Mouse (Mus musculus): Measurements from ENCODE around the gene Kdm1a. TPM values are rescaled to one million over a fixed set of nuclear protein-coding genes. Genes with fewer than 3 reads are reported as not detected.

Kdm1a gene
- polyA plus RNA-seq (2015; fragmentation: Nextera tagmentation; extraction: Ambion mirVana) = 16.4 and 16.5 TPM in 2 replicates

- no peaks in the 10 kb centered on the region for H3K9me3 ChIP-seq (ENCODE audit: control insufficient read depth)
- 0% methylated on average over 44 of the region's 45 CpGs for WGBS
- TF ChIP-seq CTCF (IDR thresholded peaks at IDR 0.05; ENCODE audit: low read depth) = peak; percentile 99
Observed at GRCm38 (mm10) chr4:136602568-136602967, at the start of gene Kdm1a. TSS of gene Kdm1a (minus strand) at chr4:136602723.

GRCm38 (mm10) chr4:136651882-136652527 lies 49.5 kb upstream of the Kdm1a start:
- Histone ChIP-seq H3K27me3 (replicated peaks; ENCODE audit: control insufficient read depth, insufficient read depth, low read length) (no peaks in the 10 kb centered on the region), H3K9me3 (ENCODE audit: control insufficient read depth) (no peaks in the 10 kb centered on the region), H3K9ac (ENCODE audit: low read depth, low read length) (no peak overlapping the region), H3K27ac (ENCODE audit: low read depth, low read length) (no peak overlapping the region), H3K4me2 (replicated peaks; ENCODE audit: low read depth) (no peak overlapping the region), H3K4me3 (ENCODE audit: low read depth, low read length) (no peak overlapping the region), H3K36me3 (ENCODE audit: control insufficient read depth, insufficient read depth) (peaks cover 18% of the 10 kb centered on the region; the same call in 1 of the 2 replicates), H3K4me1 (replicated peaks; ENCODE audit: control insufficient read depth, insufficient read depth, low read length) (no peaks in the 10 kb centered on the region)
- ATAC-seq = no peak
- no peak for TF ChIP-seq CTCF (IDR thresholded peaks at IDR 0.05; ENCODE audit: low read depth)
- WGBS = 80% methylated on average over 13 of the region's 13 CpGs

More at GRCm38 (mm10) chr4:136602568-136602967, at the start of gene Kdm1a:
- Histone ChIP-seq H3K4me2 (replicated peaks; ENCODE audit: low read depth) (peak within 1 kb of the TSS; percentile 66), H3K9ac (ENCODE audit: low read depth, low read length) (peak within 1 kb of the TSS; percentile 99), H3K4me3 (ENCODE audit: low read depth, low read length) (peak within 1 kb of the TSS; percentile 98), H3K27ac (ENCODE audit: low read depth, low read length) (peak within 1 kb of the TSS; percentile 94), H3K4me1 (replicated peaks; ENCODE audit: control insufficient read depth, insufficient read depth, low read length) (0 out of 2 replicates have a peak, but pooled peaks cover 5% of the 10 kb centered on the region), H3K36me3 (ENCODE audit: control insufficient read depth, insufficient read depth) (no peaks in the 10 kb centered on the region), H3K27me3 (replicated peaks; ENCODE audit: control insufficient read depth, insufficient read depth, low read length) (no peaks in the 10 kb centered on the region)
- ATAC-seq = peak; percentile 84

GRCm38 (mm10) chr4:136651357-136651811 lies 48.9 kb upstream of the Kdm1a start:
- peak; percentile 89 for TF ChIP-seq CTCF (IDR thresholded peaks at IDR 0.05; ENCODE audit: low read depth)
- Histone ChIP-seq H3K9ac (ENCODE audit: low read depth, low read length) (no peak overlapping the region), H3K27me3 (replicated peaks; ENCODE audit: control insufficient read depth, insufficient read depth, low read length) (no peaks in the 10 kb centered on the region), H3K36me3 (ENCODE audit: control insufficient read depth, insufficient read depth) (peaks cover 16% of the 10 kb centered on the region; the same call in 1 of the 2 replicates), H3K4me3 (ENCODE audit: low read depth, low read length) (no peak overlapping the region), H3K4me2 (replicated peaks; ENCODE audit: low read depth) (no peak overlapping the region), H3K9me3 (ENCODE audit: control insufficient read depth) (no peaks in the 10 kb centered on the region), H3K4me1 (replicated peaks; ENCODE audit: control insufficient read depth, insufficient read depth, low read length) (no peaks in the 10 kb centered on the region), H3K27ac (ENCODE audit: low read depth, low read length) (no peak overlapping the region)
- WGBS = 54% methylated on average over 3 of the region's 3 CpGs
- ATAC-seq = no peak

GRCm38 (mm10) chr4:136650261-136650660 lies 47.7 kb upstream of the Kdm1a start:
- Histone ChIP-seq H3K36me3 (ENCODE audit: control insufficient read depth, insufficient read depth) (peaks cover 8% of the 10 kb centered on the region; the same call in 1 of the 2 replicates), H3K27me3 (replicated peaks; ENCODE audit: control insufficient read depth, insufficient read depth, low read length) (no peaks in the 10 kb centered on the region), H3K9me3 (ENCODE audit: control insufficient read depth) (no peaks in the 10 kb centered on the region), H3K4me3 (ENCODE audit: low read depth, low read length) (no peak overlapping the region), H3K9ac (ENCODE audit: low read depth, low read length) (no peak overlapping the region), H3K4me1 (replicated peaks; ENCODE audit: control insufficient read depth, insufficient read depth, low read length) (no peaks in the 10 kb centered on the region), H3K4me2 (replicated peaks; ENCODE audit: low read depth) (no peak overlapping the region), H3K27ac (ENCODE audit: low read depth, low read length) (no peak overlapping the region)
- TF ChIP-seq CTCF (IDR thresholded peaks at IDR 0.05; ENCODE audit: low read depth) = no peak
- ATAC-seq = no peak
- WGBS = 90% methylated on average over 8 of the region's 8 CpGs

GRCm38 (mm10) chr4:136649480-136650196 lies 47.1 kb upstream of the Kdm1a start:
- H3K9me3 ChIP-seq (ENCODE audit: control insufficient read depth) = no peaks in the 10 kb centered on the region
- no peak overlapping the region for H3K4me3 ChIP-seq (ENCODE audit: low read depth, low read length)
- TF ChIP-seq CTCF (IDR thresholded peaks at IDR 0.05; ENCODE audit: low read depth) = no peak
- H3K4me2 ChIP-seq (replicated peaks; ENCODE audit: low read depth) = peak overlapping the region; percentile 30; the same call in 1 of the 2 replicates
- no peak for ATAC-seq
- H3K9ac ChIP-seq (ENCODE audit: low read depth, low read length) = no peak overlapping the region
- no peaks in the 10 kb centered on the region for H3K4me1 ChIP-seq (replicated peaks; ENCODE audit: control insufficient read depth, insufficient read depth, low read length)
- 33% methylated on average over 13 of the region's 13 CpGs for WGBS
- H3K36me3 ChIP-seq (ENCODE audit: control insufficient read depth, insufficient read depth) = peaks cover 3% of the 10 kb centered on the region; the same call in 1 of the 2 replicates
- H3K27me3 ChIP-seq (replicated peaks; ENCODE audit: control insufficient read depth, insufficient read depth, low read length) = no peaks in the 10 kb centered on the region
- H3K27ac ChIP-seq (ENCODE audit: low read depth, low read length) = no peak overlapping the region

- WGBS = 14% methylated on average over 11 of the region's 11 CpGs
- Histone ChIP-seq H3K4me1 (replicated peaks; ENCODE audit: control insufficient read depth, insufficient read depth, low read length) (no peaks in the 10 kb centered on the region), H3K27ac (ENCODE audit: low read depth, low read length) (no peak overlapping the region), H3K36me3 (ENCODE audit: control insufficient read depth, insufficient read depth) (no peaks in the 10 kb centered on the region; the same call in 1 of the 2 replicates), H3K4me3 (ENCODE audit: low read depth, low read length) (no peak overlapping the region), H3K9ac (ENCODE audit: low read depth, low read length) (no peak overlapping the region), H3K9me3 (ENCODE audit: control insufficient read depth) (no peaks in the 10 kb centered on the region), H3K27me3 (replicated peaks; ENCODE audit: control insufficient read depth, insufficient read depth, low read length) (no peaks in the 10 kb centered on the region), H3K4me2 (replicated peaks; ENCODE audit: low read depth) (peak overlapping the region; percentile 30; the same call in 1 of the 2 replicates)
- peak; percentile 97 for TF ChIP-seq CTCF (IDR thresholded peaks at IDR 0.05; ENCODE audit: low read depth)
- peak; percentile 21; the same call in 1 of the 2 replicates for ATAC-seq
Observed at GRCm38 (mm10) chr4:136648922-136649479, 46.5 kb upstream of the Kdm1a start.

Measured in intestine, postnatal 0 days (tissue).